Mouse (Mus musculus) midbrain, embryonic 14.5 days (tissue): ENCODE measurements at regions not wholly inside any gene's neighbourhood (a gene's known extent, or its start where the extent isn't known, plus 50 kb on each side); places are given as distances from the start of the nearest gene placed in this dataset.

Source experiments
- ATAC-seq: fragments of 200-750 bp; cut with Nextera tagmentation; 2 replicates; pipeline ENCODE4 v1.8.0; 2017; ENCODE audit warnings: moderate number of reproducible peaks, moderate library complexity; ENCODE audit not compliant: low FRiP score, low TSS enrichment
- DNase-seq: peaks from one replicate; pipeline ENCODE4 v3.0.0-alpha.2; 2015
- H3K27ac ChIP-seq: fragments of 300-500 bp; sonication (generic); replicated peaks from 2 replicates; pipeline ENCODE4 v1.5.1; 2014; ENCODE audit warnings: mild to moderate bottlenecking, low read depth, low read length, moderate library complexity
- H3K27me3 ChIP-seq: fragments of 300-500 bp; sonication (generic); 2 replicates; pipeline ENCODE4 v1.6.1; 2014; ENCODE audit warnings: low read length, control low read depth, mixed read lengths; ENCODE audit not compliant: control insufficient read depth, insufficient read depth
- H3K36me3 ChIP-seq: fragments of 300-500 bp; sonication (generic); 2 replicates; pipeline ENCODE4 v1.6.1; 2014; ENCODE audit warnings: low read length, control low read depth; ENCODE audit not compliant: control insufficient read depth, insufficient read depth
- H3K4me1 ChIP-seq: fragments of 300-500 bp; sonication (generic); 2 replicates; pipeline ENCODE4 v1.6.1; 2014; ENCODE audit warnings: mild to moderate bottlenecking, antibody characterized with exemption, low read length, control low read depth; ENCODE audit not compliant: control insufficient read depth, insufficient read depth
- H3K4me2 ChIP-seq: fragments of 300-500 bp; sonication (generic); 2 replicates; pipeline ENCODE4 v1.6.1; 2014; ENCODE audit warnings: mild to moderate bottlenecking, low read length, moderate library complexity
- H3K4me3 ChIP-seq: fragments of 300-500 bp; sonication (generic); replicated peaks from 2 replicates; pipeline ENCODE4 v1.5.1; 2014; ENCODE audit warnings: low read depth, low read length
- H3K9ac ChIP-seq: fragments of 300-500 bp; sonication (generic); replicated peaks from 2 replicates; pipeline ENCODE4 v1.6.1; 2014; ENCODE audit warnings: mild to moderate bottlenecking, low read length, moderate library complexity
- H3K9me3 ChIP-seq: fragments of 300-500 bp; sonication (generic); 2 replicates; pipeline ENCODE4 v1.6.1; 2016; ENCODE audit warnings: low read length, control low read depth, mixed read lengths; ENCODE audit not compliant: control insufficient read depth
- WGBS: fragments of 180-500 bp; shearing (Covaris S2); extraction: QIAGEN DNeasy Blood & Tissue Kit; methylation state at CpG from one replicate; pipeline ENCODE4 v1.1.7; 2014; 5-methylcytosine and 5-hydroxymethylcytosine counted together

GRCm38 (mm10) chr6:94776585-94776984 lies 76.6 kb upstream of the Lrig1 start:
- 25% methylated on average over 4 of the region's 4 CpGs for WGBS

GRCm38 (mm10) chr6:94774871-94775270 lies 74.9 kb upstream of the Lrig1 start:
- Histone ChIP-seq H3K9me3 (no peaks in the 10 kb centered on the region), H3K9ac (no peak overlapping the region), H3K27ac (peak overlapping the region; percentile 88; the same call in 1 of the 2 replicates), H3K4me3 (no peak overlapping the region), H3K4me2 (no peak overlapping the region), H3K27me3 (no peaks in the 10 kb centered on the region), H3K36me3 (no peaks in the 10 kb centered on the region), H3K4me1 (peaks cover 27% of the 10 kb centered on the region)
- 98% methylated on average over 3 of the region's 3 CpGs for WGBS
- DNase-seq (no peak), ATAC-seq (no peak)

More at GRCm38 (mm10) chr6:94776585-94776984, 76.6 kb upstream of the Lrig1 start:
- H3K9ac ChIP-seq, result no peak overlapping the region
- H3K27ac ChIP-seq, result no peak overlapping the region
- H3K27me3 ChIP-seq, result no peaks in the 10 kb centered on the region
- no peaks in the 10 kb centered on the region for H3K36me3 ChIP-seq
- peaks cover 27% of the 10 kb centered on the region for H3K4me1 ChIP-seq
- ATAC-seq (no peak), DNase-seq (no peak)
- no peaks in the 10 kb centered on the region for H3K9me3 ChIP-seq
- H3K4me3 ChIP-seq, result no peak overlapping the region
- H3K4me2 ChIP-seq, result no peak overlapping the region

- H3K9me3 ChIP-seq, result no peaks in the 10 kb centered on the region
- DNase-seq (peak; percentile 81), ATAC-seq (peak; percentile 79)
- H3K4me1 ChIP-seq, result peaks cover 27% of the 10 kb centered on the region
- WGBS, result under 1% methylated on average over 27 of the region's 27 CpGs
- H3K4me2 ChIP-seq, result peak overlapping the region; percentile 47
- H3K36me3 ChIP-seq, result no peaks in the 10 kb centered on the region
- H3K27me3 ChIP-seq, result no peaks in the 10 kb centered on the region
- peak overlapping the region; percentile 17 for H3K9ac ChIP-seq
- no peak overlapping the region for H3K4me3 ChIP-seq
- peak overlapping the region; percentile 88 for H3K27ac ChIP-seq
Observed at GRCm38 (mm10) chr6:94773604-94774486, 73.9 kb upstream of the Lrig1 start.

GRCm38 (mm10) chr6:94772868-94773603 lies 73.1 kb upstream of the Lrig1 start:
- 5% methylated on average over 12 of the region's 12 CpGs for WGBS
- Histone ChIP-seq H3K27ac (peak overlapping the region; percentile 88), H3K9ac (peak overlapping the region; percentile 17), H3K4me3 (no peak overlapping the region), H3K27me3 (no peaks in the 10 kb centered on the region), H3K9me3 (no peaks in the 10 kb centered on the region), H3K36me3 (no peaks in the 10 kb centered on the region), H3K4me2 (peak overlapping the region; percentile 47), H3K4me1 (peaks cover 27% of the 10 kb centered on the region)
- DNase-seq, result peak; percentile 65
- ATAC-seq, result peak; percentile 28; the same call in 1 of the 2 replicates

- peak overlapping the region; percentile 88 for H3K27ac ChIP-seq
- no peaks in the 10 kb centered on the region for H3K27me3 ChIP-seq
- no peak overlapping the region for H3K4me2 ChIP-seq
- H3K9me3 ChIP-seq, result no peaks in the 10 kb centered on the region
- H3K4me3 ChIP-seq, result no peak overlapping the region
- H3K4me1 ChIP-seq, result peaks cover 27% of the 10 kb centered on the region
- 27% methylated on average over 7 of the region's 7 CpGs for WGBS
- H3K36me3 ChIP-seq, result no peaks in the 10 kb centered on the region
- no peak overlapping the region for H3K9ac ChIP-seq
- ATAC-seq, result no peak
- peak; percentile 17 for DNase-seq
Observed at GRCm38 (mm10) chr6:94772391-94772790, 72.4 kb upstream of the Lrig1 start.

- no peak overlapping the region for H3K27ac ChIP-seq
- no peaks in the 10 kb centered on the region for H3K36me3 ChIP-seq
- no peaks in the 10 kb centered on the region for H3K9me3 ChIP-seq
- no peak overlapping the region for H3K9ac ChIP-seq
- no peak overlapping the region for H3K4me2 ChIP-seq
- H3K4me3 ChIP-seq, result no peak overlapping the region
- 89% methylated on average over 5 of the region's 5 CpGs for WGBS
- no peaks in the 10 kb centered on the region for H3K27me3 ChIP-seq
- H3K4me1 ChIP-seq, result peaks cover 17% of the 10 kb centered on the region
- DNase-seq (no peak), ATAC-seq (no peak)
Observed at GRCm38 (mm10) chr6:94768230-94768629, 68.3 kb upstream of the Lrig1 start.

GRCm38 (mm10) chr6:94765724-94766123 lies 65.8 kb upstream of the Lrig1 start:
- H3K4me1 ChIP-seq, result no peaks in the 10 kb centered on the region
- WGBS, result 85% methylated on average over 6 of the region's 6 CpGs
- no peak overlapping the region for H3K4me3 ChIP-seq
- ATAC-seq (no peak), DNase-seq (no peak)
- no peaks in the 10 kb centered on the region for H3K36me3 ChIP-seq
- H3K27me3 ChIP-seq, result no peaks in the 10 kb centered on the region
- H3K9me3 ChIP-seq, result no peaks in the 10 kb centered on the region
- no peak overlapping the region for H3K27ac ChIP-seq
- no peak overlapping the region for H3K9ac ChIP-seq
- H3K4me2 ChIP-seq, result no peak overlapping the region

GRCm38 (mm10) chr6:94761341-94761740 lies 61.4 kb upstream of the Lrig1 start:
- no peak for DNase-seq
- no peaks in the 10 kb centered on the region for H3K36me3 ChIP-seq
- ATAC-seq, result no peak
- H3K4me2 ChIP-seq, result no peak overlapping the region
- H3K4me3 ChIP-seq, result no peak overlapping the region
- 83% methylated on average over 6 of the region's 6 CpGs for WGBS
- no peaks in the 10 kb centered on the region for H3K27me3 ChIP-seq
- no peaks in the 10 kb centered on the region for H3K9me3 ChIP-seq
- H3K9ac ChIP-seq, result no peak overlapping the region
- no peak overlapping the region for H3K27ac ChIP-seq
- no peaks in the 10 kb centered on the region for H3K4me1 ChIP-seq
